Mouse (Mus musculus): ENCODE results near the gene Xpo5.

GRCm38 (mm10) chr17:46273803-46274236, 71.2 kb downstream of the Xpo5 start:
- TF ChIP-seq POLR2A (IDR thresholded peaks at IDR 0.05; ENCODE audit: borderline replicate concordance, extremely low read depth, low read depth, low read length) (no peak), CTCF (IDR thresholded peaks at IDR 0.05; ENCODE audit: insufficient read depth, low read length) (no peak)

All from lung, adult 2 months (tissue).